Mouse (Mus musculus): ENCODE measurements around the gene Ppp2r5b. TPM values are rescaled to one million over a fixed set of nuclear protein-coding genes. Genes with fewer than 3 reads are reported as not detected.

The Ppp2r5b gene
- polyA plus RNA-seq, 1 experiment = 25.3 TPM

DNA sequence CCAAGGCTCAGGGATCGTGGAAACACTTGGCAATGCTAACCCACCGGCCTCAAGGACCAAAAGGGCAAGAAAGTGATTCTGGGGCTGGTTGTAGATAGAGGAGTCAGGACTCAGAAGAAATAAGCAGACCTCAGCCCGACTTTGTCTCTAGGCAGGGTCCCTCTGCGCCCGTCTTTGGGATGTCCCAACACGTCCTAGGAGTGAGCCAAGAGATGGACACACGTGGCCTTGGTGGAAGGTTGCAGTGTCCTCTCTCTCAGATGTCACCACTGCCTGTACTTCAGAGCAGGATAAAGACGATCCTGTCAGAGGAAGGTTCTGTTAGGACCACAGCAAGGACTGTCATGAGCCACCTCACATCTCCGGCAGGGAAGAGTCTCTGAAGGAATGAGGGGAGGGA is 35.0 kb upstream of the Ppp2r5b start:
- Histone ChIP-seq H3K4me3 (ENCODE audit: insufficient read depth, poor library complexity, severe bottlenecking) (no peak overlapping the region), H3ac (ENCODE audit: control insufficient read depth, insufficient read length, low read depth) (no peak overlapping the region), H3K79me3 (ENCODE audit: low read depth) (no peaks in the 10 kb centered on the region), H3K27me3 (ENCODE audit: control insufficient read depth, insufficient read depth, insufficient read length) (no peaks in the 10 kb centered on the region), H3K79me2 (ENCODE audit: control insufficient read depth, insufficient read depth) (peaks cover 2% of the 10 kb centered on the region), H3K36me3 (ENCODE audit: control insufficient read depth, insufficient read depth) (no peaks in the 10 kb centered on the region)
- TF ChIP-seq CTCF (IDR thresholded peaks at IDR 0.05; ENCODE audit: control insufficient read depth, insufficient read depth, insufficient read length) (no peak), USF1 (IDR thresholded peaks at IDR 0.05; ENCODE audit: low read depth) (no peak), MYOG (IDR thresholded peaks at IDR 0.05; ENCODE audit: control insufficient read depth, extremely low read depth, insufficient read length) (no peak), MAX (IDR thresholded peaks at IDR 0.05) (no peak), FOSL1 (IDR thresholded peaks at IDR 0.05; ENCODE audit: insufficient read depth, low read length, poor library complexity, severe bottlenecking) (no peak), MYOD1 (IDR thresholded peaks at IDR 0.05; ENCODE audit: control insufficient read depth, insufficient read length, low read depth) (no peak), CEBPB (IDR thresholded peaks at IDR 0.05; ENCODE audit: low read depth) (no peak)

DNA sequence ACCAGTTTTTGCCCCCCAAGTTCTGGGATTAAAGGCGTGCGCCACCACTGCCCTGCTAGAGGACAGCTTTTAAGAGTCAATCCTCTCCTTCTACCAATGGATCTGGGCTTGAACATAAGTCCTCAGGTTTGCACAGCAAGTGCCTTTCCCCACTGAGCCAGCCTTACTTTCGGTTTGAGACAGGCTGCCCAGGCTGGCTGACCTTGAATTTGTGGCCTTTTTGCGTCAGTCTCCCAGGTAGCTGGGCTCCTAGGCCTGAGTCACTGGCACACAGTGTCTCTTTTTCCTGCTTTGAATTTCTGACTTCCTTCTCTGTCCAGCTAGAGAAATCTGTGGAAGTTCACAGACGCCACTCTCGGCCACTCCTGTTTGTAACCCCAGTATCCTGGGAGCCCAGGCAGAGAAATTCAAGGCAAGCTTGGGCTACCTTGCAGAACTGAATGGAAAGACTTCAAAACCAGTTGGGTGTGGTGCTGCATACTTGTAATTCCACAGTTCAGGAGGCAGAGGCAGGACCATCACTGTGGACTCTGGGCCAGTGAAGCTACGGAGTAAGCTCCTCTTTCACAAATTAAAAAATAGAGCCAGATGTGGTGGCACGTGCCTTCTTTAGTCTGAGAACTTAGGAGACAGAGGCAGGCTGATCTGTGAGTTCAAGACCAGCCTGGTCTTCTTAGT is 34.3 kb upstream of the Ppp2r5b start:
- H3K27me3 ChIP-seq (ENCODE audit: control insufficient read depth, insufficient read depth, insufficient read length) = no peaks in the 10 kb centered on the region
- no peaks in the 10 kb centered on the region for H3K79me2 ChIP-seq (ENCODE audit: control insufficient read depth, insufficient read depth)
- H3ac ChIP-seq (ENCODE audit: control insufficient read depth, insufficient read length, low read depth) = no peak overlapping the region
- no peaks in the 10 kb centered on the region for H3K36me3 ChIP-seq (ENCODE audit: control insufficient read depth, insufficient read depth)
- TF ChIP-seq FOSL1 (IDR thresholded peaks at IDR 0.05; ENCODE audit: insufficient read depth, low read length, poor library complexity, severe bottlenecking) = no peak
- TF ChIP-seq CTCF (IDR thresholded peaks at IDR 0.05; ENCODE audit: control insufficient read depth, insufficient read depth, insufficient read length) = no peak
- TF ChIP-seq MYOG (IDR thresholded peaks at IDR 0.05; ENCODE audit: control insufficient read depth, extremely low read depth, insufficient read length) = no peak
- TF ChIP-seq USF1 (IDR thresholded peaks at IDR 0.05; ENCODE audit: low read depth) = no peak
- TF ChIP-seq CEBPB (IDR thresholded peaks at IDR 0.05; ENCODE audit: low read depth) = no peak
- TF ChIP-seq MAX (IDR thresholded peaks at IDR 0.05) = no peak
- TF ChIP-seq MYOD1 (IDR thresholded peaks at IDR 0.05; ENCODE audit: control insufficient read depth, insufficient read length, low read depth) = no peak
- no peaks in the 10 kb centered on the region for H3K79me3 ChIP-seq (ENCODE audit: low read depth)
- H3K4me3 ChIP-seq (ENCODE audit: insufficient read depth, poor library complexity, severe bottlenecking) = no peak overlapping the region

DNA sequence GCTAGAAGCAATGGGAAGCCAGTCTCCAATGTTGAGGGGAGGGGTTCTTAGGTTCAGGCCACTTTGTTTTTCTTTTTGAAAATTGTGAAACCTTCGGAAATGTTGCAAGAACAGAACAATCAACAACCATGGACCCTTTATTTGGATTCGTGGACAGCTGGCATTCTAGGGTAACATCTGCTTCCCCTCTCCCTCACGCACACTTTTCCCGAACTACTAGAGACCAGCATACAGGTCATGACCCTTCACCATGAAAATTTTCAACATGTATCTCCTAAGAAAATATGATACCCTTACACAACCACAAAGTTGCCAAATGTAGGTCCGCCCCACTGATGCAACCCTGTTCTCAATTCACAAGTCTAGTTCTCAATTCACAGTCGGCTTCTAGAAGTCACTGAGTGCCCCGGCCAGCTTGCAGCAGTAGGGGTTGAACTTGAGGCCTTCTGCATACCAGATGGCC is 33.0 kb upstream of the Ppp2r5b start:
- no peak overlapping the region for H3K4me3 ChIP-seq (ENCODE audit: insufficient read depth, poor library complexity, severe bottlenecking)
- no peaks in the 10 kb centered on the region for H3K27me3 ChIP-seq (ENCODE audit: control insufficient read depth, insufficient read depth, insufficient read length)
- H3K79me2 ChIP-seq (ENCODE audit: control insufficient read depth, insufficient read depth) = no peaks in the 10 kb centered on the region
- no peaks in the 10 kb centered on the region for H3K79me3 ChIP-seq (ENCODE audit: low read depth)
- H3K36me3 ChIP-seq (ENCODE audit: control insufficient read depth, insufficient read depth) = no peaks in the 10 kb centered on the region
- TF ChIP-seq USF1 (IDR thresholded peaks at IDR 0.05; ENCODE audit: low read depth) = no peak
- no peak for TF ChIP-seq FOSL1 (IDR thresholded peaks at IDR 0.05; ENCODE audit: insufficient read depth, low read length, poor library complexity, severe bottlenecking)
- no peak for TF ChIP-seq CEBPB (IDR thresholded peaks at IDR 0.05; ENCODE audit: low read depth)
- no peak for TF ChIP-seq MYOG (IDR thresholded peaks at IDR 0.05; ENCODE audit: control insufficient read depth, extremely low read depth, insufficient read length)
- no peak for TF ChIP-seq MAX (IDR thresholded peaks at IDR 0.05)
- TF ChIP-seq CTCF (IDR thresholded peaks at IDR 0.05; ENCODE audit: control insufficient read depth, insufficient read depth, insufficient read length) = no peak
- no peak overlapping the region for H3ac ChIP-seq (ENCODE audit: control insufficient read depth, insufficient read length, low read depth)

DNA sequence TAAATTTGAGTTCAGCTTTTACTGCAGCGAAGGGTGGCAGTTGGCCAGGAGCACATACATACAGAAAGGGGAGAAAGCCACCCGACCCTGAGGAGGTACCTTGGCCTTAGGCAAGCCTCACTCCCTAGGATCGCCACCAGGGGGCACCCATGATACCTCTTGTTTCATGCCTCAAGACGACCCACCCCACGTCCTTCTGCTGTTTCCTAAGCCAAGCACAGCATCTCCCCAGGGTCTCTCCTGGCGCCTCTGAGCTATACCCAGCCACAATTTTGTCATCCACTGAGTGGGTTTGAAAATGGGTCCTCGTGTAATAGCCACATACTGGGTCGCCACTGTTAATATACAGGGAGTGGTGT is 32.5 kb upstream of the Ppp2r5b start:
- H3K27me3 ChIP-seq (ENCODE audit: control insufficient read depth, insufficient read depth, insufficient read length) = no peaks in the 10 kb centered on the region
- H3K79me3 ChIP-seq (ENCODE audit: low read depth) = no peaks in the 10 kb centered on the region
- TF ChIP-seq CTCF (IDR thresholded peaks at IDR 0.05; ENCODE audit: control insufficient read depth, insufficient read depth, insufficient read length) (peak; percentile 87), MAX (IDR thresholded peaks at IDR 0.05) (peak; percentile 7), MYOG (IDR thresholded peaks at IDR 0.05; ENCODE audit: control insufficient read depth, extremely low read depth, insufficient read length) (no peak)
- H3ac ChIP-seq (ENCODE audit: control insufficient read depth, insufficient read length, low read depth) = no peak overlapping the region
- H3K36me3 ChIP-seq (ENCODE audit: control insufficient read depth, insufficient read depth) = no peaks in the 10 kb centered on the region
- H3K79me2 ChIP-seq (ENCODE audit: control insufficient read depth, insufficient read depth) = no peaks in the 10 kb centered on the region
- no peak overlapping the region for H3K4me3 ChIP-seq (ENCODE audit: insufficient read depth, poor library complexity, severe bottlenecking)

DNA sequence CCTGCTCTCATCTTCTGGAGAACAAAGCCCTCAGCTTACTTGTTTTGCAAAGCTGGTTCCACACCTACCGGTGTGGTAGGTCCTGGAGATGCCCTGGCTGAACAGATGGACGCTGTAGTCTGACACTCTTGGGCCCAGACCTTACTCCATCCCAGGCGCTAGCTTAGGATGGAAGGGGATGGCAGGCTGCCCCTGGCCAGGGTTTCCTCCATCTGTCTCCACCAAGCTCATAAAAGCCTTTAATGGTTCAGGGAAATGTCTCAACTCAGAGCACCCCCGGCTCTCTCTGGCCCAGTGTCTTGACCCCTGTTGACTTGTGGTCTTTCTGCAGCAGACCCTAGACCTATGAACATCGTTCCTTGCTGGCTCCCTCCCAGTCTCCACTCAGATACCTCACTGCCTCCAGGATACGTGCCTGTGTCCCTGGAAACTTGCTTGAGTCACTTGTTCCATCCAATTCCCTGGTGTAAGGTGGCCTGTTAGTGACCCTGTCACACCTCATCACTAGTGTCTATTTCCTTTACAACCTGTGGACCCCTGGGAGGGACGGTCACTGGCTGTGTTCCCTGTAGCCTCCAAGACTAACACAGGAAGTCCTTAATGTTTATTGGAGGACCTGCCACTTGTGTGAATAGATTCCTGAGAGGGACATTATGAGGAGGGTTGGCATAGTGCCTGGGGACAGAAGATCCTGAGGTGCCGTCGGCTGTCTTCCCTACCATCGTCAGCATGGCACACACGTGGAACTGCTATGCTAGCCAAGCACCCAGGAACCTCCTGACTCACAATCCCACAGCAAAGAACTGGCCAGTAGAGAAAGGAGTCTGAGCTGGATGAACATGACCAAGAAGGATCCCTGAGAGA is 31.9 kb upstream of the Ppp2r5b start:
- Histone ChIP-seq H3K79me2 (ENCODE audit: control insufficient read depth, insufficient read depth) (no peaks in the 10 kb centered on the region), H3K27me3 (ENCODE audit: control insufficient read depth, insufficient read depth, insufficient read length) (no peaks in the 10 kb centered on the region), H3ac (ENCODE audit: control insufficient read depth, insufficient read length, low read depth) (no peak overlapping the region), H3K36me3 (ENCODE audit: control insufficient read depth, insufficient read depth) (no peaks in the 10 kb centered on the region), H3K4me3 (ENCODE audit: insufficient read depth, poor library complexity, severe bottlenecking) (no peak overlapping the region), H3K79me3 (ENCODE audit: low read depth) (no peaks in the 10 kb centered on the region)
- TF ChIP-seq MAX (IDR thresholded peaks at IDR 0.05) (peak; percentile 22), MYOD1 (IDR thresholded peaks at IDR 0.05; ENCODE audit: control insufficient read depth, insufficient read length, low read depth) (no peak)

Data from C2C12 (cell line).